Mouse (Mus musculus): ENCODE data around the gene Pdcd11.
A peak's percentile ranks its signal among the peaks of the same experiment; 100 is the strongest.
"Not testable (repeated sequence)": the region's sequence is repeated elsewhere in the genome, so short reads cannot be mapped to it uniquely, and the experiment has no call there.

Pdcd11 gene

GRCm38 (mm10) chr19:47128164-47128563, 37.6 kb downstream of the Pdcd11 start:
- no peak for DNase-seq (ENCODE audit: low spot score)

GRCm38 (mm10) chr19:47128835-47129234, 38.3 kb downstream of the Pdcd11 start:
- no peak for DNase-seq (ENCODE audit: low spot score)

GRCm38 (mm10) chr19:47130551-47131125, 40.1 kb downstream of the Pdcd11 start:
- no peak for DNase-seq (ENCODE audit: low spot score)

GRCm38 (mm10) chr19:47133161-47133560, 42.6 kb downstream of the Pdcd11 start:
- no peak for DNase-seq (ENCODE audit: low spot score)

- DNase-seq (ENCODE audit: low spot score): no peak
Measured at GRCm38 (mm10) chr19:47135568-47135967, 45.0 kb downstream of the Pdcd11 start.

- no peak for DNase-seq (ENCODE audit: low spot score)
Measured at GRCm38 (mm10) chr19:47136170-47136569, 45.6 kb downstream of the Pdcd11 start.

- DNase-seq (ENCODE audit: low spot score): peak; percentile 13
Measured at GRCm38 (mm10) chr19:47137051-47137581, 46.5 kb downstream of the Pdcd11 start.

GRCm38 (mm10) chr19:47137771-47138421, 47.3 kb downstream of the Pdcd11 start, which contains the start of gene Calhm2:
Gene Calhm2, minus strand, starts transcription at chr19:47138294.
- DNase-seq (ENCODE audit: low spot score): peak; percentile 49

GRCm38 (mm10) chr19:47139611-47140010, 49.0 kb downstream of the Pdcd11 start:
- DNase-seq (ENCODE audit: low spot score): not testable (repeated sequence)

GRCm38 (mm10) chr19:47142438-47142837, 51.9 kb downstream of the Pdcd11 start:
- no peak for DNase-seq (ENCODE audit: low spot score)

- DNase-seq (ENCODE audit: low spot score): no peak
Measured at GRCm38 (mm10) chr19:47144154-47144553, 53.6 kb downstream of the Pdcd11 start, which contains the start of gene Calhm1. Gene Calhm1, minus strand, starts transcription at chr19:47144254.

GRCm38 (mm10) chr19:47148267-47148847, 57.8 kb downstream of the Pdcd11 start:
- DNase-seq (ENCODE audit: low spot score): no peak

- no peak for DNase-seq (ENCODE audit: low spot score)
Measured at GRCm38 (mm10) chr19:47149854-47150253, 59.3 kb downstream of the Pdcd11 start.

- DNase-seq (ENCODE audit: low spot score): peak; percentile 15
Measured at GRCm38 (mm10) chr19:47151332-47152061, 60.9 kb downstream of the Pdcd11 start.

GRCm38 (mm10) chr19:47152062-47152369, 61.4 kb downstream of the Pdcd11 start:
- peak; percentile 13 for DNase-seq (ENCODE audit: low spot score)

- no peak for DNase-seq (ENCODE audit: low spot score)
Measured at GRCm38 (mm10) chr19:47153767-47154166, 63.2 kb downstream of the Pdcd11 start.

GRCm38 (mm10) chr19:47157664-47158063, 67.1 kb downstream of the Pdcd11 start, which contains the start of gene Calhm3:
Gene Calhm3, minus strand, starts transcription at chr19:47157764.
- DNase-seq (ENCODE audit: low spot score): no peak

- no peak for DNase-seq (ENCODE audit: low spot score)
Measured at GRCm38 (mm10) chr19:47161669-47162068, 71.1 kb downstream of the Pdcd11 start.

- DNase-seq (ENCODE audit: low spot score): no peak
Measured at GRCm38 (mm10) chr19:47163176-47163744, 72.7 kb downstream of the Pdcd11 start.

GRCm38 (mm10) chr19:47166758-47167157, 76.2 kb downstream of the Pdcd11 start:
- peak; percentile 46 for DNase-seq (ENCODE audit: low spot score)

GRCm38 (mm10) chr19:47167617-47168214, 77.1 kb downstream of the Pdcd11 start:
- DNase-seq (ENCODE audit: low spot score): no peak

- peak; percentile 87 for DNase-seq (ENCODE audit: low spot score)
Measured at GRCm38 (mm10) chr19:47168223-47168622, 77.7 kb downstream of the Pdcd11 start.
